Mouse (Mus musculus) C2C12 (cell line): Measurements from ENCODE around the gene Sgcg.

Source experiments
- CEBPB ChIP-seq: IDR thresholded peaks from one replicate; pipeline ENCODE4 v1.6.1; 2011; ENCODE audit warnings: low read depth, mild to moderate bottlenecking, control low read depth, moderate library complexity
- CTCF ChIP-seq: IDR thresholded peaks from one replicate; pipeline ENCODE4 v1.5.1; 2011; ENCODE audit not compliant: control insufficient read depth, insufficient read depth, insufficient read length
- MYOG ChIP-seq: IDR thresholded peaks from one replicate; pipeline ENCODE4 v1.6.1; 2011; ENCODE audit not compliant: control insufficient read depth, insufficient read length; ENCODE audit errors: extremely low read depth

- TF ChIP-seq CTCF (no peak), MYOG (no peak), CEBPB (no peak)
Measured at GRCm38 (mm10) chr14:61191904-61192303, 66.4 kb downstream of the Sgcg start.
